Mouse (Mus musculus): ENCODE measurements at regions not wholly inside any gene's neighbourhood (a gene's known extent, or its start where the extent isn't known, plus 50 kb on each side); places are given as distances from the start of the nearest gene placed in this dataset.

- WGBS = 79% methylated on average over 5 of the region's 5 CpGs
- Histone ChIP-seq H3K36me3 (no peaks in the 10 kb centered on the region), H3K4me3 (no peak overlapping the region), H3K9me3 (no peaks in the 10 kb centered on the region), H3K27me3 (no peaks in the 10 kb centered on the region), H3K4me1 (peaks cover 16% of the 10 kb centered on the region; the same call in 1 of the 2 replicates), H3K4me2 (replicated peaks) (no peak overlapping the region), H3K27ac (peak overlapping the region; percentile 13; the same call in 1 of the 2 replicates), H3K9ac (no peak overlapping the region)
- no peak for ATAC-seq (ENCODE audit: insufficient number of reproducible peaks, insufficient read depth, low FRiP score, low TSS enrichment)
Observed at GRCm38 (mm10) chr2:174899940-174900670, 109.9 kb upstream of the Gm14444 start.

- no peak for ATAC-seq (ENCODE audit: insufficient number of reproducible peaks, insufficient read depth, low FRiP score, low TSS enrichment)
- H3K4me1 ChIP-seq = peaks cover 16% of the 10 kb centered on the region; the same call in 1 of the 2 replicates
- peak overlapping the region; percentile 13; the same call in 1 of the 2 replicates for H3K27ac ChIP-seq
- no peak overlapping the region for H3K9ac ChIP-seq
- no peaks in the 10 kb centered on the region for H3K9me3 ChIP-seq
- no peaks in the 10 kb centered on the region for H3K36me3 ChIP-seq
- no peak overlapping the region for H3K4me3 ChIP-seq
- H3K4me2 ChIP-seq (replicated peaks) = no peak overlapping the region
- no peaks in the 10 kb centered on the region for H3K27me3 ChIP-seq
Observed at GRCm38 (mm10) chr2:174900671-174900991, 109.4 kb upstream of the Gm14444 start.

GRCm38 (mm10) chr2:174901801-174902200 lies 108.2 kb upstream of the Gm14444 start:
- no peaks in the 10 kb centered on the region for H3K9me3 ChIP-seq
- no peak overlapping the region for H3K9ac ChIP-seq
- no peaks in the 10 kb centered on the region for H3K36me3 ChIP-seq
- no peak overlapping the region for H3K4me3 ChIP-seq
- 84% methylated on average over 16 of the region's 16 CpGs for WGBS
- ATAC-seq (ENCODE audit: insufficient number of reproducible peaks, insufficient read depth, low FRiP score, low TSS enrichment) = no peak
- H3K27ac ChIP-seq = no peak overlapping the region
- H3K4me2 ChIP-seq (replicated peaks) = no peak overlapping the region
- no peaks in the 10 kb centered on the region for H3K27me3 ChIP-seq
- H3K4me1 ChIP-seq = peaks cover 16% of the 10 kb centered on the region; the same call in 1 of the 2 replicates

GRCm38 (mm10) chr2:174903627-174904026 lies 106.4 kb upstream of the Gm14444 start:
- no peak overlapping the region for H3K9ac ChIP-seq
- no peak for ATAC-seq (ENCODE audit: insufficient number of reproducible peaks, insufficient read depth, low FRiP score, low TSS enrichment)
- H3K4me3 ChIP-seq = no peak overlapping the region
- H3K4me1 ChIP-seq = peaks cover 16% of the 10 kb centered on the region; the same call in 1 of the 2 replicates
- WGBS = 48% methylated on average over 7 of the region's 7 CpGs
- no peaks in the 10 kb centered on the region for H3K36me3 ChIP-seq
- H3K27me3 ChIP-seq = no peaks in the 10 kb centered on the region
- no peaks in the 10 kb centered on the region for H3K9me3 ChIP-seq
- peak overlapping the region; percentile 61; the same call in 1 of the 2 replicates for H3K27ac ChIP-seq
- H3K4me2 ChIP-seq (replicated peaks) = no peak overlapping the region

- H3K36me3 ChIP-seq = no peaks in the 10 kb centered on the region
- H3K4me1 ChIP-seq = peaks cover 10% of the 10 kb centered on the region; the same call in 1 of the 2 replicates
- H3K27ac ChIP-seq = no peak overlapping the region
- 36% methylated on average over 6 of the region's 6 CpGs for WGBS
- no peak overlapping the region for H3K4me3 ChIP-seq
- no peak overlapping the region for H3K4me2 ChIP-seq (replicated peaks)
- H3K9me3 ChIP-seq = no peaks in the 10 kb centered on the region
- ATAC-seq (ENCODE audit: insufficient number of reproducible peaks, insufficient read depth, low FRiP score, low TSS enrichment) = peak; percentile 16; the same call in 1 of the 2 replicates
- no peak overlapping the region for H3K9ac ChIP-seq
- no peaks in the 10 kb centered on the region for H3K27me3 ChIP-seq
Observed at GRCm38 (mm10) chr2:174905865-174906639, 104.0 kb upstream of the Gm14444 start.

GRCm38 (mm10) chr2:174917146-174917905 lies 92.7 kb upstream of the Gm14444 start:
- H3K27me3 ChIP-seq = no peaks in the 10 kb centered on the region
- H3K4me1 ChIP-seq = peaks cover 5% of the 10 kb centered on the region; the same call in 1 of the 2 replicates
- WGBS = 19% methylated on average over 10 of the region's 10 CpGs
- peak overlapping the region; percentile 87 for H3K27ac ChIP-seq
- peak overlapping the region; percentile 20; the same call in 1 of the 2 replicates for H3K9ac ChIP-seq
- H3K4me3 ChIP-seq = no peak overlapping the region
- H3K36me3 ChIP-seq = no peaks in the 10 kb centered on the region
- ATAC-seq (ENCODE audit: insufficient number of reproducible peaks, insufficient read depth, low FRiP score, low TSS enrichment) = peak; percentile 88
- no peaks in the 10 kb centered on the region for H3K9me3 ChIP-seq
- peak overlapping the region; percentile 23 for H3K4me2 ChIP-seq (replicated peaks)

GRCm38 (mm10) chr2:174917975-174918374 lies 92.1 kb upstream of the Gm14444 start:
- no peak for ATAC-seq (ENCODE audit: insufficient number of reproducible peaks, insufficient read depth, low FRiP score, low TSS enrichment)

GRCm38 (mm10) chr2:174922208-174922607 lies 87.8 kb upstream of the Gm14444 start:
- H3K4me1 ChIP-seq = peaks cover 5% of the 10 kb centered on the region; the same call in 1 of the 2 replicates
- no peak overlapping the region for H3K4me2 ChIP-seq (replicated peaks)
- H3K9me3 ChIP-seq = no peaks in the 10 kb centered on the region
- no peak overlapping the region for H3K9ac ChIP-seq
- no peaks in the 10 kb centered on the region for H3K36me3 ChIP-seq
- H3K27me3 ChIP-seq = no peaks in the 10 kb centered on the region
- no peak overlapping the region for H3K4me3 ChIP-seq
- H3K27ac ChIP-seq = no peak overlapping the region
- no peak for ATAC-seq (ENCODE audit: insufficient number of reproducible peaks, insufficient read depth, low FRiP score, low TSS enrichment)
- 80% methylated on average over 4 of the region's 4 CpGs for WGBS

More at GRCm38 (mm10) chr2:174917975-174918374, 92.1 kb upstream of the Gm14444 start:
- Histone ChIP-seq H3K9me3 (no peaks in the 10 kb centered on the region), H3K4me1 (peaks cover 5% of the 10 kb centered on the region; the same call in 1 of the 2 replicates), H3K9ac (0 out of 2 replicates have a peak overlapping the region, but pooled peaks have one; percentile 20), H3K4me3 (no peak overlapping the region), H3K27ac (peak overlapping the region; percentile 87), H3K36me3 (no peaks in the 10 kb centered on the region), H3K4me2 (replicated peaks) (peak overlapping the region; percentile 5; the same call in 1 of the 2 replicates), H3K27me3 (no peaks in the 10 kb centered on the region)
- WGBS = 14% methylated on average over 5 of the region's 5 CpGs

GRCm38 (mm10) chr2:174929718-174930117 lies 80.3 kb upstream of the Gm14444 start:
- Histone ChIP-seq H3K4me2 (replicated peaks) (no peak overlapping the region), H3K9me3 (no peaks in the 10 kb centered on the region), H3K27me3 (no peaks in the 10 kb centered on the region), H3K4me1 (0 out of 2 replicates have a peak, but pooled peaks cover 3% of the 10 kb centered on the region), H3K4me3 (no peak overlapping the region), H3K27ac (no peak overlapping the region), H3K36me3 (no peaks in the 10 kb centered on the region), H3K9ac (no peak overlapping the region)
- WGBS = 65% methylated on average over 2 of the region's 2 CpGs
- no peak for ATAC-seq (ENCODE audit: insufficient number of reproducible peaks, insufficient read depth, low FRiP score, low TSS enrichment)

- no peak overlapping the region for H3K4me3 ChIP-seq
Observed at GRCm38 (mm10) chr2:174932137-174933012, 77.7 kb upstream of the Gm14444 start.

More at GRCm38 (mm10) chr2:174932137-174933012, 77.7 kb upstream of the Gm14444 start:
- no peak overlapping the region for H3K9ac ChIP-seq
- peak overlapping the region; percentile 22; the same call in 1 of the 2 replicates for H3K4me2 ChIP-seq (replicated peaks)
- no peaks in the 10 kb centered on the region for H3K27me3 ChIP-seq
- H3K36me3 ChIP-seq = no peaks in the 10 kb centered on the region
- 0 out of 2 replicates have a peak, but pooled peaks cover 3% of the 10 kb centered on the region for H3K4me1 ChIP-seq
- 32% methylated on average over 20 of the region's 20 CpGs for WGBS
- peak; percentile 54; the same call in 1 of the 2 replicates for ATAC-seq (ENCODE audit: insufficient number of reproducible peaks, insufficient read depth, low FRiP score, low TSS enrichment)
- no peaks in the 10 kb centered on the region for H3K9me3 ChIP-seq
- no peak overlapping the region for H3K27ac ChIP-seq
